Mouse (Mus musculus) thymus, postnatal 10 days (tissue): ENCODE measurements around the gene Gm37240.

Experiments used
- DNase-seq, 2 experiments: peaks; one replicate each; pipeline ENCODE4 v3.0.0; 2021; ENCODE audit warnings: low spot score in 2 of 2

Gm37240 gene

GRCm38 (mm10) chr3:84955011-84955775 is 932.1 kb downstream of the Gm37240 start:
- no peak for DNase-seq

GRCm38 (mm10) chr3:84952585-84953187 is 934.6 kb downstream of the Gm37240 start:
- DNase-seq = no peak

GRCm38 (mm10) chr3:84952135-84952534 is 935.2 kb downstream of the Gm37240 start:
- no peak for DNase-seq

GRCm38 (mm10) chr3:84951698-84952097 is 935.6 kb downstream of the Gm37240 start:
- no peak for DNase-seq

GRCm38 (mm10) chr3:84949387-84949786 is 937.9 kb downstream of the Gm37240 start:
- DNase-seq = no peak

- no peak for DNase-seq
Measured at GRCm38 (mm10) chr3:84946381-84946780, 940.9 kb downstream of the Gm37240 start.

- DNase-seq = no peak
Measured at GRCm38 (mm10) chr3:84944933-84945332, 942.4 kb downstream of the Gm37240 start.

- no peak for DNase-seq
Measured at GRCm38 (mm10) chr3:84937360-84938355, 949.7 kb downstream of the Gm37240 start.

- no peak for DNase-seq
Measured at GRCm38 (mm10) chr3:84936956-84937355, 950.4 kb downstream of the Gm37240 start.

- DNase-seq = no peak
Measured at GRCm38 (mm10) chr3:84936252-84936651, 951.1 kb downstream of the Gm37240 start.

GRCm38 (mm10) chr3:84935729-84936128 is 951.6 kb downstream of the Gm37240 start:
- no peak for DNase-seq

GRCm38 (mm10) chr3:84930683-84931082 is 956.6 kb downstream of the Gm37240 start:
- no peak for DNase-seq

GRCm38 (mm10) chr3:84929171-84929570 is 958.1 kb downstream of the Gm37240 start:
- DNase-seq = no peak

GRCm38 (mm10) chr3:84927901-84928300 is 959.4 kb downstream of the Gm37240 start:
- DNase-seq = no peak

- no peak for DNase-seq
Measured at GRCm38 (mm10) chr3:84927168-84927794, 960.0 kb downstream of the Gm37240 start.

GRCm38 (mm10) chr3:84926140-84926539 is 961.2 kb downstream of the Gm37240 start:
- DNase-seq = no peak

- no peak for DNase-seq
Measured at GRCm38 (mm10) chr3:84925229-84925628, 962.1 kb downstream of the Gm37240 start.

GRCm38 (mm10) chr3:84923670-84924069 is 963.6 kb downstream of the Gm37240 start:
- DNase-seq = no peak

GRCm38 (mm10) chr3:84923256-84923655 is 964.1 kb downstream of the Gm37240 start:
- DNase-seq = no peak

GRCm38 (mm10) chr3:84921704-84922420 is 965.5 kb downstream of the Gm37240 start:
- no peak for DNase-seq
